Mouse (Mus musculus) thymus, postnatal 25 days (tissue): ENCODE results near the gene Uqcrc1.
A peak's percentile ranks its signal among the peaks of the same experiment; 100 is the strongest.

Experiments
- DNase-seq: peaks from one replicate; pipeline ENCODE4 v3.0.0; 2022

Uqcrc1 gene

DNA sequence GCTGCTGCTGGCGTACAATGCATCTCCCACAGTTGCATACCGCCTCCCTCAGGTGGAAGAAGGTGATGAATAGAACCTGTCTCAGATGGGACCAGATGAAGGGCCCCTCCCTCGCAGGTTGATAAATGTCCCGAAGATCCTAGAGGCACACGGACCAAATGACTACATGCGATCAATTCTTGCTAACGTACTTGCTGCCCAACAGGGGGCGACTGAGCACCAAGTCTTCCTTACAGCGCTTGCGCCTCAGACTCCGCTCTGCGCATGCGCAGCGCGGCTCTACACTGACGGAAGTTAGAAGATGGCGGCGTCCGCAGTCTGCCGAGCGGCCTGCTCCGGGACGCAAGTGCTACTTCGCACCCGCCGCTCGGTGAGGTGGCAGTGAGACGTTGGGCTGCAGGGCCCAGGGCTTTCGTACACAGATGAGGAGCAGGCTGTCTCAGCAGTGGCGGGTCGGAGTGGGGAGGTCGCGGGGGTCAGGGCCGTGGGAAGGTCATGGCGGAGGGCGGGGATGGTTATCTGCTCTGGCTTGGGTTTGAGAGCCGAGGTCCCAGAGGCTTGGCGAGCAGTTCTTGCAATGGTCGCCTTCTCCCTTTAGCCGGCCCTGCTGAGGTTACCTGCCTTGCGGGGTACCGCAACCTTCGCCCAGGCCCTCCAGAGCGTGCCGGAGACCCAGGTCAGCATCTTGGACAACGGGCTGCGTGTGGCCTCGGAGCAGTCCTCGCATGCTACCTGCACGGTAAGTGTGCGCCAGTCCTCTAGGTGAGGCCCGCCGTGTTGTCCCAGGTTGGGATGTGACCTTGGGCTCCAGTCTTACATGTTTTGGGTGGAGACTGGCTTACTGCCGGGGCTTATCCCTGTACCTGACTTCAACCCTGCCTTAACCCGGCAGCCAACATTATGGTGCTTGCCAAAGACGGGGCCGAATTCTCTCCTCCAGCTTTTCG, at the start of gene Uqcrc1:
Gene Uqcrc1 (plus strand): TSS at position 216 of the 947 bp plus-strand sequence.
- DNase-seq = peak; percentile 93

- DNase-seq = no peak
Observed at GRCm38 (mm10) chr9:108912308-108912707, 24.1 kb upstream of the Uqcrc1 start.

DNA sequence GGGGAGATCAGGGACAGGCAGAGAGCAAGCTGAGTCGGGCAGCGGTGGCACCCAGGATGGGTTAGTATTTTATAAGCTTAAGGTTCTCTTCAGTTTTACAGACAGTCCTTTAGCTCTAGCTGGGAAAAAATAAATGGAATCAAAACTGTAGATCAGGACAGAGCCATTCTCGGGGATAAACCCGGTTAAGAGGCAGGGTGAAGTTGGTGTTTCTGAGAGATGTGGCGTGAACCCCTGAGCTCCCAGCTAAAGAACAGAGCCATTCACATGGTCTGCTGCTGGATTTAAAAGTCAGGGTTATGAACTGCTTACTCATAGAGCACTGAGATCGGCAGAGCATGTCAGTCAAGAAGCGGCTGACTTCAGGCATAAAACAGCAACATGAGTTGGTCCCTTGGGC, 23.3 kb upstream of the Uqcrc1 start:
- no peak for DNase-seq

DNA sequence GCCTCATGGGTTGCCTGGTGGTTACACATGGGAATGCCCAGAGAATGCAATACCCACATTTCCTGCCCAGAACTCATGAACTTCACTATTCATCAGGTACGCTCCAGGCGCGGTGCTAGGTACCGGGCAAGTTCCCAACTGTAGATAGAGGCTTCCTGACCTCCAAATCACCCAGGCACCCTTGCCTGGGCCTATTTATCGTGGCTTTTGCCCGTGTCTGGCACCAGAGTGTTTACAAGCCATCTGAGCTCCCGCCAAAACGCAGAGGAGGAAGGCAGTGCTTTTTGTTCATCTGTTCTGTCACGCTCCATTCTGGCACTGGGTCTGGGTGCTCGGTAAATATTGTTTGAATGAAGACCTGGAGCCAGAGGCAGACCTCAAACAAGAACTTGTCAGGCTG, 22.8 kb upstream of the Uqcrc1 start:
- no peak for DNase-seq

GRCm38 (mm10) chr9:108914491-108914890, 21.9 kb upstream of the Uqcrc1 start, which contains the start of gene Tmem89:
Tmem89 (plus strand) TSS chr9:108914619.
- no peak for DNase-seq

GRCm38 (mm10) chr9:108925897-108926296, 10.5 kb upstream of the Uqcrc1 start:
- DNase-seq = no peak

DNA sequence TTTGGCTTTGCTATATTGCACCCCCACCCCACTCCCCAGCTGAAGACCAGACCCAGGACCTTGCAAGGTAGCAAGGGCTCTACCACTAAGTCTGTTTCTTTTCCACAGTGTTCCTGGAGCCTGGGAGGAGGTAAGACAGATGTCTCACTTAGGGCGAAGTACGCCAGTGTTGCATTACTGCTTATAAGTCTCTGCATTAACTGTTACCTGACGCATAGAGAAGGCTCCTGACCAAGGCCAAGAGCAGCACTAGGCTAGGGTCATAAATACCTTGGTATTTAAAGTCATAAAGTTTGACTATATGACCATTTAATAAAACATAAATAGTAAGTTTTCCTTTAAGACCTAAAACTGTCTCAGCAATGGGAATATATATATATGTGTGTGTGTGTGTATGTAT, 8.0 kb upstream of the Uqcrc1 start:
- DNase-seq = no peak

GRCm38 (mm10) chr9:108935991-108936390, 442 bp upstream of the Uqcrc1 start:
- DNase-seq = no peak

GRCm38 (mm10) chr9:108945111-108945510, 8.7 kb downstream of the Uqcrc1 start:
- DNase-seq = no peak

DNA sequence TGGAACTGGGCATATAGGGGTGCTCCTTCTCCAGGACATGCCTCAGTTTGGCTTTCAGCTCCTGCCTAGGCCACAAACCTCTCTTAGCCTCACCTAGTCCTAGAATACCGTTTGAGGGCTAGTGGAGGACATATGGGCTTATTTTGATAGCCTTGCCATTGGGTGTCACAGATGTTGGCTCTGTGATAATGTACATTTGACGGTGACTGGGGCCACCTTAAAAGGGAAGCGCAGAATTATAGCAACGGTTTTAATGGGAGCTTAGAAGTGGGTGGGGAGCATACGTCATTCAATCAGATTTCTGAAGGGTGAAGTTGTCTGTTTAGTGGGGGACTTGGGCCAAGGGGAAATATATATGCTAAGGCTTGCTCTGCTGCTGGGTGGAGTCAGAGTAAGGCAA, 9.2 kb downstream of the Uqcrc1 start:
- no peak for DNase-seq

DNA sequence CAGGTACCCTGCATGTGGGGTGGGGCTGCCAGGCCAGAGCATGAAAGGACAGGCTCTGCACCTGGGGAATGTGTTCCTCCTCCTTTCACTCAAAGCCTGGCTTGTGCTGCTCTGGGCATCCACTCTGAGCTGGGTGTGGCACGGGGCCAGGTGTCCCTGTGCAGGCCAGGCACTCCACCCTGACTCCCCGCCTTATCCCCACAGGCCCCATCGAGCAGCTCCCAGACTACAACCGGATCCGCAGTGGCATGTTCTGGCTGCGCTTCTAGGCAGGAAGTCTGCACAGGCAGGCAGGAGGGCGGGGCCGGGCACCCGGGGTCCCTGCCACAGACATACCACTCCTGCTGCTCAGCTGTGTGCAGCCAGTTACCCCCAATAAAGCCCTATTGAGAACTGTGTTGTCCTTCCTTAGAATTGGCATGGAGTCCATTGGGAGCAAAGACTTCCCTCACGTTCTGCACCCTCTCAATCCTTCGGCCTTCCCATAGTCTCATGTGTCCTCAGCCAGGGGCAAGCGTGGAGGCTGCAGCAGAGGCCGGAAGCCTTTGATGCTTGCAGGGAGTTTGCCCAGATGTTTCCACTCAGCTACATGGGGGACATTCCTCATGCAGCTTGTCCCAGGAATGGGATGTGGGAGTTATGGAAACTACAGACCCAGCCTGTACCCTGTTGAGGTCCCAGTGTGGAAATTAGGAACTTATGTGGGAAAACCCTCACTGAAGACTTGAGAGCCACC, 13.0 kb downstream of the Uqcrc1 start:
- no peak for DNase-seq

DNA sequence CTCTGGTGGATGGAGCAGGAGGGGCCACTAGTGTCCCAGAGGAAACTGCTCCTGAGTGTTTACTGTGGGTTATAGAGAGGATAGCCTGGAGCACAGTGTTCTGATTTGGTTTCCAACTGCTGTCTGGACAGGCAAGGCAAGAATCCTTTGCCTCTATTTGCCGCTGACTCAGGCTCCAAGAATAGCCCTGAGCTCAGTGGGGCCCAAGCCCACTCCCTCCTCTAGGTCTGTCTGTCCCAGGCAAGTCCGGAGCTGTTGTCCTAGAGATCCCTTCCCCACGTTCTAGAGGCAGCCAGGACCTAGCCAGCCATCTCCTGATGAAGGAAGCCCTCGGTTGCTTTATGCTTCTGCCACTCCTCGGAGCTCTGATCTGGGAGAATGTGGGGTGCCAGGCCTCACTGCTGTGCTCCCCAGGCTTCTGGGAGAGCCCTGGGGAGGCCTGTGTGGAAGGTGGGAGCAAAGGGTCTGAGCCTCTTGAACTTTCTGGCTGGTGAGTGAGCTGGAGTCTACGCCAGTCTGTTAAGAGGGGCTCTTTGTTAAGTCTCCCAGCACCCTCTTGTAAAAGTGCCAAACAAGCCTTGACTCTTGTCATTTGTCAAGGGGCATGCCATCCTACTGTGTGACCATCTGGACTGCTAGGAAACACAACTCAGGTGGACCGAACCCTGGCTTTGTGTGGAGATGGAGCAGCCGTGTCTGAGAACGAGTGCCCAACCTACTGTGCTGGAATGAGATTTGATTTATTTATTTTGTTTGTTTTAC, 13.7 kb downstream of the Uqcrc1 start:
- DNase-seq = no peak

- no peak for DNase-seq
Observed at GRCm38 (mm10) chr9:108953081-108953636, 16.7 kb downstream of the Uqcrc1 start, which contains the start of gene Col7a1. Col7a1 (plus strand) TSS chr9:108953586.

DNA sequence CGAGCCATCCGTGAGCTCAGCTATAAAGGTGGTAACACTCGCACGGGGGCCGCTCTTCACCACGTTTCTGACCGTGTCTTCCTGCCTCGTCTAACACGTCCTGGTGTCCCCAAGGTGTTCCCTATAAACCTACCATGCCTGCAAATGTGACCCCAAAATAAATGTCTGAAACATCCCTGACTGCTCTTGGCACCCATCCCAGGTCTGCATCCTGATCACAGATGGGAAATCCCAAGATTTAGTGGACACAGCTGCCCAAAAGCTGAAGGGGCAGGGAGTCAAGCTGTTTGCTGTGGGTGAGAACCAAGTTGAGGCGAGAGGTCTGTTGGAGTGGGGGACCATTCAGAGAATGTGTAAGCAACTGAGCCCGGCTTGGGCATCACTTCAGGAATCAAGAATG, 18.8 kb downstream of the Uqcrc1 start:
- no peak for DNase-seq

- DNase-seq = no peak
Observed at GRCm38 (mm10) chr9:108955846-108956245, 19.4 kb downstream of the Uqcrc1 start.

DNA sequence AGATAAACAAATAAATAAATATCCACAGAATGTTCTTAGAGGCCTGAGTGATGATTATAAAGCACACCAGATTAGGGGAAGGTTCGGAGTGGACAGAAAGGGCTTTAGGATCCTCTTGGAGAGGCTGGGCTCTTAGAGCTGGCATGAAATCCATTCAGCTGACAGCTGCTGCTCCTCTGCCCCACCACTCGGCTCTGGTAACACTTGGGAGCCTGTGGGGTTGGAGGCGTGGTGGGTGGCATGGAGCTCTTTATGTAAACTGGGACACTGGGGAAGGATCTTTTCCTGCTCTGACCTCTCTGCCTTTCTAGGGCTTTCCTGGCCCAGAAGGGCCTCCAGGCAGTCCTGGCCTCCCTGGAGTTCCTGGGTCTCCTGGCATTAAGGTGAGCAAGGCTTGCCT, 27.1 kb downstream of the Uqcrc1 start:
- no peak for DNase-seq

GRCm38 (mm10) chr9:108964338-108964737, 27.9 kb downstream of the Uqcrc1 start:
- no peak for DNase-seq

DNA sequence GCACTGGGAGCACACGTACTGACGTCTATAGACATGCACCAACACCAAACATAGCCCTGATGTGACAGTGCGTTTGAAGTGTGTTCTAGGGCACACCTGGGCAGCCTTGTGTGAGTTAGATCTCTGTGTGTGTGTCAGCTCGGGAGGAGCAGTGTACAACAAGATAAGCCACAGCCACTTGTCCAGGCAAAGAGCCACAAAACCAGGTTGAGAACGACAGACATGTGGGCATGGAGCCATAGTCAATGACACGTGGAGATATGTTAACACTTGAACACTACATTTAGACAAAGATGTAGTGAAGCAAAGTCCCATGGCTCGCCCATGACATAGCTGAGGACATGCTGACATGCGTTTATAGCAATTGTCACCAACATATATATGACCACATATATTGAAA, 34.2 kb downstream of the Uqcrc1 start:
- DNase-seq = no peak

- no peak for DNase-seq
Observed at GRCm38 (mm10) chr9:108976483-108976882, 40.0 kb downstream of the Uqcrc1 start.

- DNase-seq = no peak
Observed at GRCm38 (mm10) chr9:108977966-108978365, 41.5 kb downstream of the Uqcrc1 start.

DNA sequence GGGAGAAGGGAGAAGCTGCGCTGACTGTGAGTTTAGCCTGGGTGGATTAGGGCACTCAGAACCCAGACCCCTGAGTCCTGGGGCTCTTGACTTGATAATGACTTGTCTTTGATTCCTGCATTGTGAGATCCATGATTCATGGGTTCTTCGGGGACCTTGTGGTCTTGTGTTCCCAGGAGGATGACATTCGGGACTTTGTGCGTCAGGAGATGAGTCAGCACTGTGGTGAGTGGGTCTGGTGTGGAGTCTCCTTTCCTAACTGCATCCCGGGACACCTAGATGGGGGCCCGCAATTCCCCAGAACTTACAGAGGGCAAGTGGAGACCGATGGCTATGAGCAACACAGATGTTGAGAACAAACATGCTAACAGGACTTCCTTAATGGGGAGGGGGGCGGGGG, 46.1 kb downstream of the Uqcrc1 start:
- no peak for DNase-seq

DNA sequence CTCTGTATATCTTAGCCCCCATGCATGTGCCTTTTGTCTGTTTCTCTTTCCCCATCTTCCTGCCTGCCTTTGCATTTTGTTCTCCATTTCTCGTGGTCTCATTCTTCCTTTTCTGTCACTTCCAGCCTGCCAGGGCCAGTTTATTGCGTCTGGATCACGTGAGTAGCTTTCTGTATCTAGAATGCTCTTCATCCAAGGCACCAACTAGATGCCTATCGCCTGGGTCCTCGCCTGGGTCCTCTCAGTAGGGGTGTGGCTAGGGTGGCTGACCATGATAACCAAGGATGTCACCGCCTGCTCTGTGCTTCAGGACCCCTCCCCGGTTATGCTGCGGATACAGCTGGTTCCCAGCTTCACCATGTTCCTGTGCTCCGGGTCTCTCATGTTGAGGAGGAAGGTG, 46.8 kb downstream of the Uqcrc1 start:
- no peak for DNase-seq

DNA sequence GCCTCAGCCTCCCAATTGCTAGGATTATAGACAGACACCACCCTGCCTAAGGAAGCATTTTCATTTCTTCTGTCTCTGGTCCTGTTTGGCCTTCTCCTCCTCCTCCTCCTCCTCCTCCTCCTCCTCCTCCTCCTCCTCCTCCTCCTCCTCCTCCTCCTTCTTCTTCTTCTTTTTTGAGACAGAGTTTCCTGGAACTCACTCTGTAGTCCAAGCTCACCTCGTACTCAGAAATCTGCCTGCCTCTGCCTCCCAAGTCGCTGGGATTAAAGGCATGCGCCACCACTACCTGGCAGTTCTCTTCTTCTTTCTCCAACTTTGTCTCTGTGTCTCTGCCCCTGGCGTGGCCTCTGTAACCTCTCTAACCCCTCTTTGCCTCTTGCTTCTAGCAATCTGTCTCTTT, 49.3 kb downstream of the Uqcrc1 start, which contains the start of gene Ucn2:
Gene Ucn2 (plus strand): TSS at position 301 of the 400 bp plus-strand sequence.
- no peak for DNase-seq
